Mouse (Mus musculus): ENCODE measurements around the gene Ankrd50. TPM values are rescaled to one million over a fixed set of nuclear protein-coding genes. Genes with fewer than 3 reads are reported as not detected.
A peak's percentile ranks its signal among the peaks of the same experiment; 100 is the strongest.

Ankrd50 gene
- polyA plus RNA-seq, 1 experiment from 2014 or later: 18.2 TPM

DNA sequence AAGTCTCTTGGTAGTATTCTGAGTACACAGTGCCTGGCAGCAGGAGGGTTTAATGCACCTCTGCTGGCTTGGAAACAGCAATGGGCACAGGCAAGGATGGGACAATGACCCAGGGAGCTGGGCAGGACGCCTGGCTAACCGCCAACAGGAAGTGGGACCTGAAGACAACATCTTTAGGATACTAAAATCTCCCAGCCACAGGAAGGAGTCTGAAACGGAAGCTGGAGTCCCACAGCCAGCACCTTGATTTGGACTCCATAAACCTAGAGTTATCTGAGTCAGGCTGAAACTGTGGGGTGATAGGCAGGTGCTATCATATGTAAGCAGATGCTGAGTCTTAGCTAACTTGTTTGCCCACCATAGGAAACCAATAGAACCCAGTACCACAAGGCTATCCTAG, 7.1 kb upstream of the Ankrd50 start:
- Histone ChIP-seq H3K4me2 (replicated peaks; ENCODE audit: low read depth, low read length) (no peak overlapping the region), H3K27ac (ENCODE audit: low read length) (no peak overlapping the region), H3K9me3 (ENCODE audit: low read length) (no peaks in the 10 kb centered on the region), H3K27me3 (ENCODE audit: insufficient read depth, low read length) (no peaks in the 10 kb centered on the region), H3K4me1 (ENCODE audit: insufficient read depth, low read length) (peaks cover 5% of the 10 kb centered on the region; the same call in 1 of the 2 replicates), H3K4me3 (ENCODE audit: low read length) (no peak overlapping the region), H3K9ac (replicated peaks; ENCODE audit: low read length) (no peak overlapping the region), H3K36me3 (ENCODE audit: insufficient read depth, low read length) (no peaks in the 10 kb centered on the region)
- no peak for ATAC-seq (ENCODE audit: low FRiP score, low TSS enrichment)
- 73% methylated on average over 3 of the region's 3 CpGs for WGBS

GRCm38 (mm10) chr3:38491236-38491635, 6.6 kb upstream of the Ankrd50 start:
- peaks cover 5% of the 10 kb centered on the region; the same call in 1 of the 2 replicates for H3K4me1 ChIP-seq (ENCODE audit: insufficient read depth, low read length)
- no peaks in the 10 kb centered on the region for H3K9me3 ChIP-seq (ENCODE audit: low read length)
- H3K27ac ChIP-seq (ENCODE audit: low read length): no peak overlapping the region
- H3K9ac ChIP-seq (replicated peaks; ENCODE audit: low read length): no peak overlapping the region
- no peak for ATAC-seq (ENCODE audit: low FRiP score, low TSS enrichment)
- H3K4me3 ChIP-seq (ENCODE audit: low read length): no peak overlapping the region
- WGBS: 78% methylated on average over 3 of the region's 3 CpGs
- no peak overlapping the region for H3K4me2 ChIP-seq (replicated peaks; ENCODE audit: low read depth, low read length)
- H3K27me3 ChIP-seq (ENCODE audit: insufficient read depth, low read length): no peaks in the 10 kb centered on the region
- no peaks in the 10 kb centered on the region for H3K36me3 ChIP-seq (ENCODE audit: insufficient read depth, low read length)

DNA sequence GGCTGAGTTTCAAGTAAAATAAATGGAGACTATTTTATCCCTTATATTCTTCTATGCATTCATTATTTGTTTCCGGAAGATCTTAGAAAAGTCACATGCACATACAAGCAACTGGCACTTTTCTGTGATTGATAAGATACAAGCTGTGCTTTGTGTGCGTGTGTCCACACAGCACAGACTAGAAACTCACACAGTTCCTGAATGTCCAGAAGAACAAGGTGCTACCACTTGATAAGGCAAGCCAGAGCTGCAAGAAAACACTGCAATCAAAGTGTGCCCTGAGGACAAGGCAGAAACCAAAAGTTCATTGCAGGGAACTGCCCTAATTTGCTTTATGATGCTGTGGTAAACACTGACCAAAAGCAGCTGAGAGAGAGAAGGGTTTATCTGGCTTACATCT, 6.1 kb upstream of the Ankrd50 start:
- Histone ChIP-seq H3K36me3 (ENCODE audit: insufficient read depth, low read length) (no peaks in the 10 kb centered on the region), H3K4me1 (ENCODE audit: insufficient read depth, low read length) (peaks cover 5% of the 10 kb centered on the region; the same call in 1 of the 2 replicates), H3K4me2 (replicated peaks; ENCODE audit: low read depth, low read length) (no peak overlapping the region), H3K4me3 (ENCODE audit: low read length) (no peak overlapping the region), H3K27ac (ENCODE audit: low read length) (no peak overlapping the region), H3K9ac (replicated peaks; ENCODE audit: low read length) (no peak overlapping the region), H3K27me3 (ENCODE audit: insufficient read depth, low read length) (no peaks in the 10 kb centered on the region), H3K9me3 (ENCODE audit: low read length) (no peaks in the 10 kb centered on the region)
- WGBS: 72% methylated on average over 2 of the region's 2 CpGs
- ATAC-seq (ENCODE audit: low FRiP score, low TSS enrichment): no peak

- ATAC-seq (ENCODE audit: low FRiP score, low TSS enrichment): no peak
- Histone ChIP-seq H3K4me2 (replicated peaks; ENCODE audit: low read depth, low read length) (peak overlapping the region; percentile 61), H3K9ac (replicated peaks; ENCODE audit: low read length) (peak overlapping the region; percentile 61), H3K27me3 (ENCODE audit: insufficient read depth, low read length) (no peaks in the 10 kb centered on the region), H3K4me3 (ENCODE audit: low read length) (peak overlapping the region; percentile 97), H3K36me3 (ENCODE audit: insufficient read depth, low read length) (peaks cover 5% of the 10 kb centered on the region; the same call in 1 of the 2 replicates), H3K4me1 (ENCODE audit: insufficient read depth, low read length) (peaks cover 28% of the 10 kb centered on the region), H3K9me3 (ENCODE audit: low read length) (no peaks in the 10 kb centered on the region), H3K27ac (ENCODE audit: low read length) (peak overlapping the region; percentile 66; the same call in 1 of the 2 replicates)
- 2% methylated on average over 26 of the region's 26 CpGs for WGBS
Measured at GRCm38 (mm10) chr3:38485107-38485545, 482 bp upstream of the Ankrd50 start.

- no peaks in the 10 kb centered on the region for H3K9me3 ChIP-seq (ENCODE audit: low read length)
- peaks cover 12% of the 10 kb centered on the region for H3K36me3 ChIP-seq (ENCODE audit: insufficient read depth, low read length)
- H3K9ac ChIP-seq (replicated peaks; ENCODE audit: low read length): peak overlapping the region; percentile 95
- WGBS: 10% methylated on average over 10 of the region's 10 CpGs
- peak overlapping the region; percentile 73 for H3K4me2 ChIP-seq (replicated peaks; ENCODE audit: low read depth, low read length)
- peaks cover 40% of the 10 kb centered on the region for H3K4me1 ChIP-seq (ENCODE audit: insufficient read depth, low read length)
- H3K4me3 ChIP-seq (ENCODE audit: low read length): peak overlapping the region; percentile 97
- H3K27ac ChIP-seq (ENCODE audit: low read length): no peak overlapping the region
- H3K27me3 ChIP-seq (ENCODE audit: insufficient read depth, low read length): no peaks in the 10 kb centered on the region
- ATAC-seq (ENCODE audit: low FRiP score, low TSS enrichment): no peak
Measured at GRCm38 (mm10) chr3:38483551-38483950, 1.1 kb downstream of the Ankrd50 start.

GRCm38 (mm10) chr3:38482749-38483148, 1.9 kb downstream of the Ankrd50 start:
- Histone ChIP-seq H3K9ac (replicated peaks; ENCODE audit: low read length) (peak overlapping the region; percentile 95), H3K27ac (ENCODE audit: low read length) (0 out of 2 replicates have a peak overlapping the region, but pooled peaks have one; percentile 18), H3K4me3 (ENCODE audit: low read length) (peak overlapping the region; percentile 97), H3K4me1 (ENCODE audit: insufficient read depth, low read length) (peaks cover 40% of the 10 kb centered on the region), H3K27me3 (ENCODE audit: insufficient read depth, low read length) (no peaks in the 10 kb centered on the region), H3K9me3 (ENCODE audit: low read length) (no peaks in the 10 kb centered on the region), H3K4me2 (replicated peaks; ENCODE audit: low read depth, low read length) (peak overlapping the region; percentile 73), H3K36me3 (ENCODE audit: insufficient read depth, low read length) (peaks cover 12% of the 10 kb centered on the region)
- no peak for ATAC-seq (ENCODE audit: low FRiP score, low TSS enrichment)
- WGBS: 42% methylated on average over 11 of the region's 11 CpGs

- H3K4me3 ChIP-seq (ENCODE audit: low read length): peak overlapping the region; percentile 1
- no peak for ATAC-seq (ENCODE audit: low FRiP score, low TSS enrichment)
- no peak overlapping the region for H3K9ac ChIP-seq (replicated peaks; ENCODE audit: low read length)
- peaks cover 44% of the 10 kb centered on the region for H3K4me1 ChIP-seq (ENCODE audit: insufficient read depth, low read length)
- H3K36me3 ChIP-seq (ENCODE audit: insufficient read depth, low read length): peaks cover 12% of the 10 kb centered on the region
- no peaks in the 10 kb centered on the region for H3K27me3 ChIP-seq (ENCODE audit: insufficient read depth, low read length)
- WGBS: 43% methylated on average over 1 of the region's 1 CpGs
- H3K4me2 ChIP-seq (replicated peaks; ENCODE audit: low read depth, low read length): peak overlapping the region; percentile 22; the same call in 1 of the 2 replicates
- no peaks in the 10 kb centered on the region for H3K9me3 ChIP-seq (ENCODE audit: low read length)
- H3K27ac ChIP-seq (ENCODE audit: low read length): no peak overlapping the region
Measured at GRCm38 (mm10) chr3:38481106-38481505, 3.5 kb downstream of the Ankrd50 start.

DNA sequence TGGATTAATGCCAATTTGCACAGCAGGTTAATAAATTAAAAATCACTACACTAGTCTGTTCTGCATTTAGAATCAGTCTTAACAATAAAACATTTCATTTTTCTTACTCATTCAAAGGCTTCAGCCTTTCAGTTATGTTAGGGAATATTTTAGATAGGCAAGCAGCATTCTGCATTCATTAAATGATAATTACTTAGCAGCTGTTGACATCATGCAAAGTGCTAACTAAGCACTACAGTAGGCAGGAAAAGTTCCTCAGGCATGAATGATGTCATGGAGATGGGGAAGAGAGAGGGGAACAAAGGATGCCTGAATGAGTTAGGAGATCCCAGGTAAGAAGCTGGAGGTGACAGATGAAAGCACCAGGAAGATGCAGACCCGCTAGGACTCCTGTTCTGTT, 6.7 kb downstream of the Ankrd50 start:
- H3K36me3 ChIP-seq (ENCODE audit: insufficient read depth, low read length): peaks cover 16% of the 10 kb centered on the region
- peaks cover 56% of the 10 kb centered on the region for H3K4me1 ChIP-seq (ENCODE audit: insufficient read depth, low read length)
- H3K4me3 ChIP-seq (ENCODE audit: low read length): no peak overlapping the region
- no peak overlapping the region for H3K27ac ChIP-seq (ENCODE audit: low read length)
- H3K27me3 ChIP-seq (ENCODE audit: insufficient read depth, low read length): no peaks in the 10 kb centered on the region
- H3K9ac ChIP-seq (replicated peaks; ENCODE audit: low read length): no peak overlapping the region
- ATAC-seq (ENCODE audit: low FRiP score, low TSS enrichment): no peak
- no peak overlapping the region for H3K4me2 ChIP-seq (replicated peaks; ENCODE audit: low read depth, low read length)
- 77% methylated on average over 1 of the region's 1 CpGs for WGBS
- no peaks in the 10 kb centered on the region for H3K9me3 ChIP-seq (ENCODE audit: low read length)

- Histone ChIP-seq H3K27me3 (ENCODE audit: insufficient read depth, low read length) (no peaks in the 10 kb centered on the region), H3K4me2 (replicated peaks; ENCODE audit: low read depth, low read length) (no peak overlapping the region), H3K9ac (replicated peaks; ENCODE audit: low read length) (no peak overlapping the region), H3K4me3 (ENCODE audit: low read length) (no peak overlapping the region), H3K9me3 (ENCODE audit: low read length) (no peaks in the 10 kb centered on the region), H3K27ac (ENCODE audit: low read length) (no peak overlapping the region), H3K36me3 (ENCODE audit: insufficient read depth, low read length) (peaks cover 12% of the 10 kb centered on the region), H3K4me1 (ENCODE audit: insufficient read depth, low read length) (peaks cover 37% of the 10 kb centered on the region)
- WGBS: 39% methylated on average over 6 of the region's 6 CpGs
- 0 out of 2 replicates have a peak, but pooled peaks have one; percentile 15 for ATAC-seq (ENCODE audit: low FRiP score, low TSS enrichment)
Measured at GRCm38 (mm10) chr3:38475587-38475986, 9.1 kb downstream of the Ankrd50 start.

- H3K27me3 ChIP-seq (ENCODE audit: insufficient read depth, low read length): no peaks in the 10 kb centered on the region
- no peak overlapping the region for H3K27ac ChIP-seq (ENCODE audit: low read length)
- no peak overlapping the region for H3K4me3 ChIP-seq (ENCODE audit: low read length)
- ATAC-seq (ENCODE audit: low FRiP score, low TSS enrichment): no peak
- WGBS: 92% methylated on average over 4 of the region's 4 CpGs
- H3K4me1 ChIP-seq (ENCODE audit: insufficient read depth, low read length): peaks cover 24% of the 10 kb centered on the region; the same call in 1 of the 2 replicates
- H3K9ac ChIP-seq (replicated peaks; ENCODE audit: low read length): no peak overlapping the region
- H3K9me3 ChIP-seq (ENCODE audit: low read length): no peaks in the 10 kb centered on the region
- peaks cover 8% of the 10 kb centered on the region; the same call in 1 of the 2 replicates for H3K36me3 ChIP-seq (ENCODE audit: insufficient read depth, low read length)
- H3K4me2 ChIP-seq (replicated peaks; ENCODE audit: low read depth, low read length): no peak overlapping the region
Measured at GRCm38 (mm10) chr3:38473138-38473537, 11.5 kb downstream of the Ankrd50 start.
